Mouse (Mus musculus) embryonic fibroblast, embryonic 13.5 days (primary cell): Measurements from ENCODE around the gene A030003K21Rik. TPM values are rescaled to one million over a fixed set of nuclear protein-coding genes. Genes with fewer than 3 reads are reported as not detected.
"Not testable (repeated sequence)": the region's sequence is repeated elsewhere in the genome, so short reads cannot be mapped to it uniquely, and the experiment has no call there.

ENCODE experiments used
- H3K27ac ChIP-seq: 2 replicates; pipeline ENCODE4 v1.5.1; 2012; ENCODE audit warnings: low read length, control low read depth, inconsistent platforms; ENCODE audit not compliant: insufficient read depth
- H3K4me1 ChIP-seq: 2 replicates; pipeline ENCODE4 v1.6.1; 2011; ENCODE audit warnings: low read length; ENCODE audit not compliant: control insufficient read depth, insufficient read depth
- H3K4me3 ChIP-seq: 2 replicates; pipeline ENCODE4 v1.5.1; 2011; ENCODE audit warnings: mild to moderate bottlenecking, control low read depth, low read length; ENCODE audit not compliant: insufficient read depth
- CTCF ChIP-seq: IDR thresholded peaks from 2 replicates; pipeline ENCODE4 v1.5.1; 2011; ENCODE audit warnings: mild to moderate bottlenecking, control low read depth, low read length, moderate library complexity, borderline replicate concordance; ENCODE audit not compliant: insufficient read depth
- POLR2A ChIP-seq: IDR thresholded peaks from 2 replicates; pipeline ENCODE4 v1.6.1; 2011; ENCODE audit warnings: low read depth, mild to moderate bottlenecking, control low read depth, low read length, moderate library complexity
- polyA plus RNA-seq: library from polyadenylated mRNA; stranded (reverse); fragments of >200 nt; gene quantifications from 2 replicates; pipeline ENCODE4 v1.2.4, GENCODE M21; 2011; ENCODE audit warnings: low read depth; ENCODE audit not compliant: missing spikeins, insufficient read length

Gene A030003K21Rik
- polyA plus RNA-seq, 1 experiment: not detected

DNA sequence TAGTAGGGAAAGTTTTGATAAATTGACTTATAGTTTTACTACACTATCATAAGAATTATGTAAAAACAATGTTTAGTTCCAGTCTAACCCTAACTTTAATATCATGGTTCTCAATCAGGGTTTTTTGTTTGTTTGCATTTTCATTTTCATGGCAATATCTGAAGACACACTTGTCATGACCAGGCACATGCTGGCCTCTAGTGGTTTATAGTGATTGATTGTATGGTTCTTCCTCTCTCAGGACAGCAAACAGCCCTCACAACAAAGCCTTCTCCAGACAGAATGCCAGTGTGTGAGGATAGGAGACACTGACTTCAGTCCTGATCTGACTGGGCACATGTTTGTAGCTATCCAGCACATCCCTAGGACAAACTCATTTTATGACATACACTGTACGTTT is 30.1 kb upstream of the A030003K21Rik start:
- Histone ChIP-seq H3K4me3 (no peak overlapping the region), H3K4me1 (peaks cover 3% of the 10 kb centered on the region; the same call in 1 of the 2 replicates), H3K27ac (no peak overlapping the region)
- TF ChIP-seq POLR2A: no peak
- TF ChIP-seq CTCF: no peak

GRCm38 (mm10) chr1:82972046-82972445 is 28.9 kb upstream of the A030003K21Rik start:
- TF ChIP-seq POLR2A: no peak
- TF ChIP-seq CTCF: no peak
- peaks cover 3% of the 10 kb centered on the region; the same call in 1 of the 2 replicates for H3K4me1 ChIP-seq
- peak overlapping the region; percentile 31; the same call in 1 of the 2 replicates for H3K27ac ChIP-seq
- no peak overlapping the region for H3K4me3 ChIP-seq

DNA sequence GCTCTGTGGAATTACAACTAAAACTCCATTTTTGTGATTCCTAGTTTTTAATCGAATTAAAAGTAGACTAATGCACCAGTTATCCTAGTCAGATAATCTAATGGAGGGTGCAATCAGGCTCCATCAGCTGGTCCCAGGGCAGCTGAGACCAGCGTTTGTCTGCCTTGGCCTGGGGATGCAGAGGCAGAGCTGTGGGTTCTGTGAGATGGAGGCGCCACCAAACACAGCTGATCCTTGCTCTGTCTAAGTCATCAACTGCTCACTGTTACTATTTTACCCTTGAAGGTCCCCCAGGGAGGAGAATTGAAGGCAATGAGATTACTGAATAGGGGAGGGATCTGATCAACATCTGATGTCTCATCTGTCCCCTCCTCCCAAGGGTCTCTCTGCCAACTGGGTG is 23.2 kb upstream of the A030003K21Rik start:
- H3K4me3 ChIP-seq: no peak overlapping the region
- no peaks in the 10 kb centered on the region for H3K4me1 ChIP-seq
- H3K27ac ChIP-seq: no peak overlapping the region
- TF ChIP-seq POLR2A (no peak), CTCF (no peak)

DNA sequence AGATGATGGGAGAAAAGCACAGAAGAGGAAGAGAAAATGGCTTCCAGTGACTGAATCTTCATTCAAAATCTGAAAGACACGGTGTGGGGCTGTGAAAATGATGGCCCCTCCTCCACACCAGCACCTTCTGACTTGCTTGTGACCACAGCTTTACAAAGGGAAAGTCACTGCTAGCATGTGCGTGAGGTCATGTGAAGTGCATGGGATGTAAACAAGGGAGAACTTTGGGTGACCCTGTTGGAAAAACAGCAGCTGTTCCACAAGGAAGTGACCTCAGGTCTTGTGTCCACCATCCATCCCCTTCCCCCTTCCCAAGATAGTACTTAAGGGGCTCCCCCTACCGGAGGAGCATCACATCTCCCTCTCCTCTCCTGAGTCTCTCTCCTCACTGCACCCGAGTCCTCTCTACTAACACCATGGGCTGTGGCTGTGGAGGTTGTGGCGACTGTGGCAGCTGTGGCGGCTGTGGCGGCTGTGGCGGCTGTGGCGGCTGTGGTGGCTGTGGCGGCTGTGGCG is 16.7 kb upstream of the A030003K21Rik start, which contains the start of gene Gm47955:
TSS of gene Gm47955 (plus strand) at position 417 of the 516 bp plus-strand sequence.
- TF ChIP-seq POLR2A (no peak), CTCF (no peak)

GRCm38 (mm10) chr1:82955913-82956312 is 12.7 kb upstream of the A030003K21Rik start, which contains the start of gene Gm7544:
Gene Gm7544, minus strand, starts transcription at chr1:82956013.
- H3K27ac ChIP-seq, H3K4me1 ChIP-seq, H3K4me3 ChIP-seq: not testable (repeated sequence)

More for the DNA sequence above, 16.7 kb upstream of the A030003K21Rik start, which contains the start of gene Gm47955:
- Histone ChIP-seq H3K4me1 (no peaks in the 10 kb centered on the region), H3K4me3 (no peak within 1 kb of the TSS), H3K27ac (no peak within 1 kb of the TSS)

DNA sequence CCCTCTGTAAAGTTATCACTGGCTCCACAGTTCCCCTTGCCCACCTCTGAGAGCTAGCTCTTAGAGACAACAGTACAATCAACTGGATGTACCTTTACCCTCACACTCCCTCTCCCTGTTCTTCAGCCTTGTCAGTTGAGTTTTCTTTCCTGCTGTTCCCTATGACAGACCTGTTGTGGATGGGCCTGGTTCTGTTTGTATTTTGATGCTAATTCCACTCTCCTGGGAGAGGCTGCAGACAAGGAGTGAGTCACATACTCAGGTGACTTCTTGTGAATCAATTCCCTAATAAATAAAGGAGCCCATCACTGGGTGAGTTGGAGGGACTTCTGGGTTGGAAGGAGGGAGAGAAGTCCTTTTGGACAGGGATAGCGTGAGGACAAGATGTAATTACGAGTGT is 5.4 kb upstream of the A030003K21Rik start:
- Histone ChIP-seq H3K27ac (no peak overlapping the region), H3K4me1 (no peaks in the 10 kb centered on the region), H3K4me3 (no peak overlapping the region)
- TF ChIP-seq CTCF (no peak), POLR2A (no peak)

DNA sequence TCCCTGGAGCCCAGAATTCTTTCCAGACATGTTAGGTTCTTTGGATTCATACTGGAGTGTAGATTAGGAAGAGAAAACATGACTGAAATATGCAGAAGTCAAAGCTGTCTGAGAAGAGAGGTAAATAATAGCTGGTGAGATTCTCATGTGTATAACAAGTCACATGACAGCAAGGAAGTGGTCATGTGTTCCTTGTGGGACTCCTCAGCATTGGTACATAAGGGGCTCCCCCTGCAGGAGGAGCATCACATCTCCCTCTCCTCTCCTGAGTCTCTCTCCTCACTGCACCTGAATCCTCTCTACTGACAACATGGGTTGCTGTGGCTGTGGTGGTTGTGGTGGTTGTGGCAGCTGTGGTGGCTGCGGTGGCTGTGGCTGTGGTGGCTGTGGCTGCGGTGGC is 2.8 kb upstream of the A030003K21Rik start:
- H3K4me3 ChIP-seq, H3K27ac ChIP-seq, H3K4me1 ChIP-seq: not testable (repeated sequence)

GRCm38 (mm10) chr1:82942505-82942904 is 683 bp downstream of the A030003K21Rik start:
- not testable (repeated sequence) for H3K4me1 ChIP-seq, H3K27ac ChIP-seq, H3K4me3 ChIP-seq

DNA sequence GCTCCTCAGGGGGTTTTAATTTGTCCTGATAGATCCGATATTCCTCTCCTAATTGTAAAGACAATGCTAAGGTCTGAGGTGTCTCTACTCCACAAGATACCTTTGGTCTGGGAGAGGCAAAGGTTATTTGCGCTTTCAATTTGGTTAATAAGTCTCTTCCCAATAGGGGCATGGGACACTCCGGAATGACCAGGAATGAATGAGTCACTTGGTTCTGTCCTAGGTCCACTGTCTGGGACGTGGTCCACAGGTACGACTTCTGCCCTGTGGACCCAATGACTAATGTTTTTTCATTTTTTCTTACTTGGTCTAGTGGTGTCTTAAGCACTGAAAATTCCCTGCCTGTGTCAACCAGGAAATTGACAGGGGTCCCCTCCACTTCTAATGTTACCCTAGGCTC is 4.5 kb downstream of the A030003K21Rik start:
- Histone ChIP-seq H3K4me1 (no peaks in the 10 kb centered on the region), H3K4me3 (no peak overlapping the region), H3K27ac (no peak overlapping the region)
- TF ChIP-seq CTCF: no peak
- no peak for TF ChIP-seq POLR2A

- H3K4me3 ChIP-seq, H3K27ac ChIP-seq, H3K4me1 ChIP-seq: not testable (repeated sequence)
Observed at GRCm38 (mm10) chr1:82931326-82931725, 11.9 kb downstream of the A030003K21Rik start, which contains the start of gene Gm6217. Gene Gm6217, minus strand, starts transcription at chr1:82931399.

DNA sequence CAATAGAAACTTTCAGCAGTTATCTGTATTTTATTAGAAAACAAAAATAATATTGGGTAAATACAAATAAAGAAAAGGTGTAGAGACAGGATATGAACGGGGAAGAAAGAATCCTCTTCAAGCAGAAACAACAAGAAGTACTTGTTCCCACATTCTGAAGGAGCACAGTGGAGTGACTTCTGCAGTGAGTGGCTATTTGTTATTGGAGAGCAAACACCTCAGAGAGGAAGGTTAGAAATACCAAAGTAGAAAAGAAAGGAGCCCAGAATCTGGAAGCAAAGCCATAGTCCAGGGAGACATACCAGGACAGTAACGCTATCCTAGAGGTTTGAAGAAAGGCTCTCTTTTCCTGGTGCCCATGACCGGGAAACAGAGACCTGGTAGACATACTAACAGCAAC is 12.6 kb downstream of the A030003K21Rik start:
- H3K4me1 ChIP-seq, H3K27ac ChIP-seq, H3K4me3 ChIP-seq: not testable (repeated sequence)
